Mouse (Mus musculus): Measurements from ENCODE around the gene Tob1.

DNA sequence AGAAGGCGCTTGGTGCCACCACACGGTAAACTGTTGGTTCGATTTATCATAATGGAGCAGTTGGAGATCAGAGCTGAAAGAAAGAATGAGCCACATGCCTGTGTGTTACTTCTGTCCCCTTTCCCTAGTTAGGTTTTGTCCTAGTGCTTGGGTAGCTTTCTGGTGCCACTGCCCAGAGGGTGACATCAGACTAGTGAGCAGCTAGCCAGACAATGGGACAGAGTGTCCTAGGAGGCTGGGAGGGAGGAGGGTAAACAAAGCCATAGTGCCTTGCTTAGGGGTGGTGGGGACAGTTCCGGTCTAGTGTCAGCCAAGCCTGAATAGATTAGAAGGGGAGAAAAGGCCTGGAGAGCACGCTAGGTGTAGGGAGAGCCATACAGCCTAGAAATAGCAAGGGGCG is 22.2 kb downstream of the Tob1 start:
- no peak for TF ChIP-seq CTCF (IDR thresholded peaks at IDR 0.05; ENCODE audit: low read depth)
- TF ChIP-seq EP300 (optimal IDR thresholded peaks at IDR 0.05): no peak
